Mouse (Mus musculus): ENCODE measurements at regions not wholly inside any gene's neighbourhood (a gene's known extent, or its start where the extent isn't known, plus 50 kb on each side); places are given as distances from the start of the nearest gene placed in this dataset.

- Histone ChIP-seq H3K36me3 (replicated peaks; ENCODE audit: control insufficient read depth, insufficient read depth, low read length) (no peaks in the 10 kb centered on the region), H3K4me3 (ENCODE audit: low read depth, low read length) (no peak overlapping the region), H3K9me3 (replicated peaks; ENCODE audit: control insufficient read depth, low read length) (no peaks in the 10 kb centered on the region), H3K4me2 (ENCODE audit: low read depth, low read length) (no peak overlapping the region), H3K27me3 (ENCODE audit: control insufficient read depth, insufficient read depth, low read length) (no peaks in the 10 kb centered on the region), H3K4me1 (ENCODE audit: control insufficient read depth, insufficient read depth) (no peaks in the 10 kb centered on the region), H3K27ac (ENCODE audit: low read depth) (no peak overlapping the region), H3K9ac (replicated peaks; ENCODE audit: low read depth, low read length) (no peak overlapping the region)
- WGBS, result 76% methylated on average over 8 of the region's 8 CpGs
- DNase-seq (ENCODE audit: low spot score) (no peak), ATAC-seq (ENCODE audit: insufficient read depth, low read depth) (no peak)
- TF ChIP-seq EP300 (IDR thresholded peaks at IDR 0.05; ENCODE audit: low read depth) (no peak), CTCF (IDR thresholded peaks at IDR 0.05; ENCODE audit: low read depth) (no peak)
These were observed 72.0 kb upstream of the Slc38a4 start for GRCm38 (mm10) chr15:97127771-97128170.

- Histone ChIP-seq H3K4me1 (ENCODE audit: control insufficient read depth, insufficient read depth) (0 out of 2 replicates have a peak, but pooled peaks cover 2% of the 10 kb centered on the region), H3K4me2 (ENCODE audit: low read depth, low read length) (no peak overlapping the region), H3K27me3 (ENCODE audit: control insufficient read depth, insufficient read depth, low read length) (no peaks in the 10 kb centered on the region), H3K4me3 (ENCODE audit: low read depth, low read length) (no peak overlapping the region), H3K9me3 (replicated peaks; ENCODE audit: control insufficient read depth, low read length) (no peaks in the 10 kb centered on the region), H3K27ac (ENCODE audit: low read depth) (no peak overlapping the region), H3K36me3 (replicated peaks; ENCODE audit: control insufficient read depth, insufficient read depth, low read length) (no peaks in the 10 kb centered on the region), H3K9ac (replicated peaks; ENCODE audit: low read depth, low read length) (no peak overlapping the region)
- TF ChIP-seq EP300 (IDR thresholded peaks at IDR 0.05; ENCODE audit: low read depth) (no peak), CTCF (IDR thresholded peaks at IDR 0.05; ENCODE audit: low read depth) (no peak)
- WGBS, result 82% methylated on average over 15 of the region's 15 CpGs
- DNase-seq (ENCODE audit: low spot score) (no peak), ATAC-seq (ENCODE audit: insufficient read depth, low read depth) (no peak)
These were observed 70.4 kb upstream of the Slc38a4 start for GRCm38 (mm10) chr15:97125836-97126822.

- no peak for TF ChIP-seq CTCF (IDR thresholded peaks at IDR 0.05; ENCODE audit: low read depth)
- no peak for TF ChIP-seq EP300 (IDR thresholded peaks at IDR 0.05; ENCODE audit: low read depth)
- H3K4me2 ChIP-seq (ENCODE audit: low read depth, low read length), result no peak overlapping the region
- no peak overlapping the region for H3K9ac ChIP-seq (replicated peaks; ENCODE audit: low read depth, low read length)
- H3K9me3 ChIP-seq (replicated peaks; ENCODE audit: control insufficient read depth, low read length), result no peaks in the 10 kb centered on the region
- peak; percentile 58 for DNase-seq (ENCODE audit: low spot score)
- H3K36me3 ChIP-seq (replicated peaks; ENCODE audit: control insufficient read depth, insufficient read depth, low read length), result no peaks in the 10 kb centered on the region
- no peaks in the 10 kb centered on the region for H3K27me3 ChIP-seq (ENCODE audit: control insufficient read depth, insufficient read depth, low read length)
- ATAC-seq (ENCODE audit: insufficient read depth, low read depth), result peak; percentile 93
- WGBS, result 29% methylated on average over 6 of the region's 6 CpGs
- no peak overlapping the region for H3K4me3 ChIP-seq (ENCODE audit: low read depth, low read length)
- 0 out of 2 replicates have a peak, but pooled peaks cover 2% of the 10 kb centered on the region for H3K4me1 ChIP-seq (ENCODE audit: control insufficient read depth, insufficient read depth)
- H3K27ac ChIP-seq (ENCODE audit: low read depth), result peak overlapping the region; percentile 49
These were observed 66.5 kb upstream of the Slc38a4 start for GRCm38 (mm10) chr15:97122263-97122662.

GRCm38 (mm10) chr15:97112452-97113200 lies 56.9 kb upstream of the Slc38a4 start:
- H3K4me2 ChIP-seq (ENCODE audit: low read depth, low read length), result no peak overlapping the region
- H3K27me3 ChIP-seq (ENCODE audit: control insufficient read depth, insufficient read depth, low read length), result no peaks in the 10 kb centered on the region
- no peaks in the 10 kb centered on the region for H3K36me3 ChIP-seq (replicated peaks; ENCODE audit: control insufficient read depth, insufficient read depth, low read length)
- no peak overlapping the region for H3K9ac ChIP-seq (replicated peaks; ENCODE audit: low read depth, low read length)
- WGBS, result 85% methylated on average over 19 of the region's 19 CpGs
- ATAC-seq (ENCODE audit: insufficient read depth, low read depth), result no peak
- no peak for DNase-seq (ENCODE audit: low spot score)
- H3K4me3 ChIP-seq (ENCODE audit: low read depth, low read length), result no peak overlapping the region
- no peaks in the 10 kb centered on the region for H3K4me1 ChIP-seq (ENCODE audit: control insufficient read depth, insufficient read depth)
- H3K9me3 ChIP-seq (replicated peaks; ENCODE audit: control insufficient read depth, low read length), result no peaks in the 10 kb centered on the region
- H3K27ac ChIP-seq (ENCODE audit: low read depth), result no peak overlapping the region
- no peak for TF ChIP-seq EP300 (IDR thresholded peaks at IDR 0.05; ENCODE audit: low read depth)
- TF ChIP-seq CTCF (IDR thresholded peaks at IDR 0.05; ENCODE audit: low read depth), result no peak

GRCm38 (mm10) chr15:97111320-97112192 lies 55.8 kb upstream of the Slc38a4 start:
- no peak for DNase-seq (ENCODE audit: low spot score)
- Histone ChIP-seq H3K4me3 (ENCODE audit: low read depth, low read length) (no peak overlapping the region), H3K9ac (replicated peaks; ENCODE audit: low read depth, low read length) (no peak overlapping the region), H3K27ac (ENCODE audit: low read depth) (no peak overlapping the region), H3K4me1 (ENCODE audit: control insufficient read depth, insufficient read depth) (no peaks in the 10 kb centered on the region), H3K36me3 (replicated peaks; ENCODE audit: control insufficient read depth, insufficient read depth, low read length) (no peaks in the 10 kb centered on the region), H3K9me3 (replicated peaks; ENCODE audit: control insufficient read depth, low read length) (no peaks in the 10 kb centered on the region), H3K4me2 (ENCODE audit: low read depth, low read length) (no peak overlapping the region), H3K27me3 (ENCODE audit: control insufficient read depth, insufficient read depth, low read length) (no peaks in the 10 kb centered on the region)
- no peak for ATAC-seq (ENCODE audit: insufficient read depth, low read depth)
- 49% methylated on average over 11 of the region's 11 CpGs for WGBS
- TF ChIP-seq EP300 (IDR thresholded peaks at IDR 0.05; ENCODE audit: low read depth), result no peak
- TF ChIP-seq CTCF (IDR thresholded peaks at IDR 0.05; ENCODE audit: low read depth), result no peak
